Mouse (Mus musculus) spleen, adult 2 months (tissue): ENCODE results near the gene 2310039H08Rik.

Experiments used
- CTCF ChIP-seq: fragments of 200-500 bp; IDR thresholded peaks from 2 replicates; pipeline ENCODE4 v1.5.1; 2011; ENCODE audit warnings: mild to moderate bottlenecking, inconsistent platforms; ENCODE audit not compliant: insufficient read depth, insufficient read length, insufficient replicate concordance; ENCODE audit errors: extremely low read depth
- POLR2A ChIP-seq: fragments of 200-500 bp; IDR thresholded peaks from 2 replicates; pipeline ENCODE4 v1.6.1; 2011; ENCODE audit warnings: low read depth, low read length, inconsistent platforms

DNA sequence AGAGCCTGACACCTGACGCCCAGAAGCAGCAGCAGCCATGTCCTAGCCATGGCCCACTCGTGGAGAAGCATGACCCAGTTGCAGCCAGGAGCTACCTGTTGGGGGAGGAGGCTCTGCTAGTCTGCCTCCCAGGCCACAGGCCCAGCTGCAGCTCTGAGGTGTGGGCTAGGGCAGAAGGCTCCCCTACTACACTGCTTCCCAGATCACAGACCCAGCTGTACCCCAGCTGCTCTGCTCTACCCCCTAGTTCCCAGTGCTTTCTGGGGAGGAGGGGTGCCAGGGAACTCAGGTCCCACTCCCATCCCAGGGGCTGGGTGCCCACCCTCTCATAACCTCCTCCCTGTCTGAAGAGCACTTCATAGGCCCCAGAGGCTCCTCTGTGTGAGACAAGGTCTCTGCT is 8.9 kb upstream of the 2310039H08Rik start, which contains the start of gene Ptcra:
- TF ChIP-seq CTCF (no peak), POLR2A (no peak)
